Mouse (Mus musculus) liver, embryonic 14.5 days (tissue): Measurements from ENCODE around the gene Rfx7. TPM values are rescaled to one million over a fixed set of nuclear protein-coding genes. Genes with fewer than 3 reads are reported as not detected.

Experiments
- ATAC-seq: fragments of 200-750 bp; cut with Nextera tagmentation; 2 replicates; pipeline ENCODE4 v1.8.0; 2017; ENCODE audit warnings: moderate number of reproducible peaks, mild to moderate bottlenecking, moderate library complexity; ENCODE audit not compliant: insufficient read depth
- DNase-seq, 3 experiments: peaks; one replicate each; pipeline ENCODE4 v3.0.0-alpha.2; 2012 to 2013; ENCODE audit warnings: low read depth in 3 of 3, low spot score in 3 of 3
- H3K27ac ChIP-seq: fragments of 300-500 bp; sonication (generic); 2 replicates; pipeline ENCODE4 v1.5.1; 2014; ENCODE audit warnings: moderate library complexity, mild to moderate bottlenecking, control low read depth, inconsistent platforms
- H3K27me3 ChIP-seq: fragments of 300-500 bp; sonication (generic); 2 replicates; pipeline ENCODE4 v1.6.1; 2014; ENCODE audit warnings: mild to moderate bottlenecking, low read length, moderate library complexity; ENCODE audit not compliant: control insufficient read depth, insufficient read depth
- H3K36me3 ChIP-seq: fragments of 300-500 bp; sonication (generic); replicated peaks from 2 replicates; pipeline ENCODE4 v1.6.1; 2014; ENCODE audit warnings: low read depth; ENCODE audit not compliant: control insufficient read depth, insufficient read depth
- H3K4me1 ChIP-seq, 2 experiments: fragments of 200-500 bp in 1 of 2; fragments of 300-500 bp in 1 of 2; sonication (generic) in 1 of 2; replicated peaks; 2 replicates each; pipeline ENCODE4 v1.6.1; 2012 to 2014; ENCODE audit warnings: antibody characterized with exemption in 1 of 2, inconsistent platforms in 1 of 2, low read length in 1 of 2; ENCODE audit not compliant: control insufficient read depth in 2 of 2, insufficient read depth in 2 of 2
- H3K4me2 ChIP-seq: fragments of 300-500 bp; sonication (generic); 2 replicates; pipeline ENCODE4 v1.6.1; 2014; ENCODE audit warnings: low read depth, mild to moderate bottlenecking, control low read depth, moderate library complexity
- H3K4me3 ChIP-seq, 2 experiments: fragments of 200-500 bp in 1 of 2; fragments of 300-500 bp in 1 of 2; sonication (generic) in 1 of 2; 2 replicates each; pipeline ENCODE4 v1.5.1; 2012 to 2014; ENCODE audit warnings: low read depth in 2 of 2, low read length in 2 of 2, mild to moderate bottlenecking in 2 of 2, control low read depth in 1 of 2, inconsistent platforms in 1 of 2, moderate library complexity in 1 of 2; ENCODE audit not compliant: insufficient read depth in 1 of 2
- H3K9ac ChIP-seq: fragments of 300-500 bp; sonication (generic); replicated peaks from 2 replicates; pipeline ENCODE4 v1.6.1; 2014; ENCODE audit warnings: mild to moderate bottlenecking, control low read depth, moderate library complexity
- H3K9me3 ChIP-seq: fragments of 300-500 bp; sonication (generic); 2 replicates; pipeline ENCODE4 v1.6.1; 2016; ENCODE audit warnings: low read length, mixed read lengths; ENCODE audit not compliant: control insufficient read depth
- CTCF ChIP-seq: IDR thresholded peaks from 2 replicates; pipeline ENCODE4 v1.5.1; 2016; ENCODE audit warnings: antibody characterized with exemption, low read depth, control low read depth
- EP300 ChIP-seq: IDR thresholded peaks from 2 replicates; pipeline ENCODE4 v1.6.1; 2016; ENCODE audit warnings: antibody characterized with exemption, low read depth
- WGBS: fragments of 180-500 bp; shearing (Covaris S2); extraction: QIAGEN DNeasy Blood & Tissue Kit; methylation state at CpG from one replicate; pipeline ENCODE4 v1.1.7; 2014; ENCODE audit not compliant: insufficient replicate concordance; 5-methylcytosine and 5-hydroxymethylcytosine counted together
- polyA plus RNA-seq, 2 experiments: library from polyadenylated mRNA; depleted of rRNA in 1 of 2; stranded (reverse) in 1 of 2; unstranded in 1 of 2; fragments of >200 nt; fragmentation: Nextera tagmentation in 1 of 2; extraction: Ambion mirVana in 1 of 2; gene quantifications; 2 replicates each; pipeline versions ENCODE4 v1.2.1 to v1.2.3; 2012 to 2014

Gene Rfx7
- polyA plus RNA-seq, 2 experiments, result 3.1 to 3.2 TPM

GRCm38 (mm10) chr9:72623605-72624004 is 91.6 kb downstream of the Rfx7 start:
- Histone ChIP-seq H3K4me1 (peaks cover 0 to 2% of the 10 kb centered on the region in 2 experiments; a peak in 1 of 4 replicates), H3K4me2 (no peak overlapping the region), H3K36me3 (no peaks in the 10 kb centered on the region), H3K4me3 (no peak overlapping the region), H3K27me3 (no peaks in the 10 kb centered on the region), H3K9ac (no peak overlapping the region), H3K27ac (no peak overlapping the region), H3K9me3 (no peaks in the 10 kb centered on the region)
- WGBS, result 59% methylated on average over 1 of the region's 1 CpGs
- ATAC-seq (no peak), DNase-seq (no peak)
- no peak for TF ChIP-seq EP300
- no peak for TF ChIP-seq CTCF

- H3K9me3 ChIP-seq, result no peaks in the 10 kb centered on the region
- ATAC-seq, result no peak
- H3K4me3 ChIP-seq, result no peak overlapping the region
- 58% methylated on average over 1 of the region's 1 CpGs for WGBS
- H3K4me2 ChIP-seq, result no peak overlapping the region
- H3K9ac ChIP-seq, result no peak overlapping the region
- no peaks in the 10 kb centered on the region for H3K27me3 ChIP-seq
- peaks cover 2 to 4% of the 10 kb centered on the region in 2 experiments; a peak in 2 of 4 replicates for H3K4me1 ChIP-seq
- DNase-seq, result no peak
- no peak for TF ChIP-seq EP300
- TF ChIP-seq CTCF, result no peak
- H3K36me3 ChIP-seq, result no peaks in the 10 kb centered on the region
- H3K27ac ChIP-seq, result no peak overlapping the region
Measured at GRCm38 (mm10) chr9:72627598-72627997, 95.6 kb downstream of the Rfx7 start.

- DNase-seq (no peak), ATAC-seq (no peak)
- Histone ChIP-seq H3K9ac (no peak overlapping the region), H3K4me2 (no peak overlapping the region), H3K4me1 (peaks cover 2 to 4% of the 10 kb centered on the region in 2 experiments; a peak in 2 of 4 replicates), H3K4me3 (no peak overlapping the region), H3K9me3 (no peaks in the 10 kb centered on the region), H3K27me3 (no peaks in the 10 kb centered on the region), H3K27ac (no peak overlapping the region), H3K36me3 (no peaks in the 10 kb centered on the region)
- TF ChIP-seq CTCF (no peak), EP300 (no peak)
- 17% methylated on average over 2 of the region's 2 CpGs for WGBS
Measured at GRCm38 (mm10) chr9:72628591-72628990, 96.6 kb downstream of the Rfx7 start.

GRCm38 (mm10) chr9:72632198-72632597 is 100.2 kb downstream of the Rfx7 start:
- Histone ChIP-seq H3K9me3 (no peaks in the 10 kb centered on the region), H3K9ac (no peak overlapping the region), H3K27ac (no peak overlapping the region), H3K4me1 (peaks cover 2 to 4% of the 10 kb centered on the region in 2 experiments; a peak in 2 of 4 replicates), H3K27me3 (no peaks in the 10 kb centered on the region), H3K4me2 (no peak overlapping the region), H3K36me3 (no peaks in the 10 kb centered on the region), H3K4me3 (no peak overlapping the region)
- ATAC-seq (no peak), DNase-seq (no peak)
- no peak for TF ChIP-seq EP300
- TF ChIP-seq CTCF, result no peak
- WGBS, result 3% methylated on average over 1 of the region's 1 CpGs

GRCm38 (mm10) chr9:72635134-72635533 is 103.1 kb downstream of the Rfx7 start:
- DNase-seq (no peak), ATAC-seq (no peak)
- H3K4me1 ChIP-seq, result peaks cover 3 to 4% of the 10 kb centered on the region in 2 experiments

GRCm38 (mm10) chr9:72636547-72636946 is 104.5 kb downstream of the Rfx7 start:
- ATAC-seq, result no peak
- H3K9ac ChIP-seq, result no peak overlapping the region
- H3K36me3 ChIP-seq, result no peaks in the 10 kb centered on the region
- WGBS, result 73% methylated on average over 7 of the region's 7 CpGs
- no peaks in the 10 kb centered on the region for H3K9me3 ChIP-seq
- no peak for TF ChIP-seq EP300
- TF ChIP-seq CTCF, result no peak
- H3K4me2 ChIP-seq, result no peak overlapping the region
- DNase-seq, result no peak
- H3K27me3 ChIP-seq, result no peaks in the 10 kb centered on the region
- peaks cover 12 to 16% of the 10 kb centered on the region in 2 experiments for H3K4me1 ChIP-seq
- H3K4me3 ChIP-seq, result no peak overlapping the region
- H3K27ac ChIP-seq, result no peak overlapping the region

More at GRCm38 (mm10) chr9:72635134-72635533, 103.1 kb downstream of the Rfx7 start:
- Histone ChIP-seq H3K27ac (no peak overlapping the region), H3K36me3 (no peaks in the 10 kb centered on the region), H3K4me2 (no peak overlapping the region), H3K9me3 (no peaks in the 10 kb centered on the region), H3K9ac (no peak overlapping the region), H3K27me3 (no peaks in the 10 kb centered on the region), H3K4me3 (no peak overlapping the region)
- TF ChIP-seq CTCF (peak; percentile 73), EP300 (no peak)
